Mouse (Mus musculus) thymus, postnatal 0 days (tissue): ENCODE results near the gene S100a9. TPM values are rescaled to one million over a fixed set of nuclear protein-coding genes. Genes with fewer than 3 reads are reported as not detected.
A peak's percentile ranks its signal among the peaks of the same experiment; 100 is the strongest.

ENCODE experiments used
- DNase-seq: peaks from one replicate; pipeline ENCODE4 v3.0.0-alpha.2; 2015; ENCODE audit warnings: low spot score
- polyA plus RNA-seq: library from polyadenylated mRNA; unstranded; fragments of >200 nt; fragmentation: Nextera tagmentation; extraction: Ambion mirVana; gene quantifications from 2 replicates; pipeline ENCODE4 v1.2.1, GENCODE M21; 2015

Gene S100a9
- polyA plus RNA-seq: 26.1 and 50.1 TPM in 2 replicates

- DNase-seq: no peak
Observed at GRCm38 (mm10) chr3:90695613-90696012, at the start of gene S100a9. Gene S100a9 (minus strand): TSS chr3:90695721.

- no peak for DNase-seq
Observed at GRCm38 (mm10) chr3:90726606-90727005, 31.1 kb upstream of the S100a9 start, which contains the start of gene Pglyrp4. Gene Pglyrp4 (plus strand): TSS chr3:90726906.

- peak; percentile 89 for DNase-seq
Observed at GRCm38 (mm10) chr3:90709591-90710460, 14.3 kb upstream of the S100a9 start.

GRCm38 (mm10) chr3:90708523-90709202 is 13.1 kb upstream of the S100a9 start:
- DNase-seq: no peak

GRCm38 (mm10) chr3:90702244-90702643 is 6.7 kb upstream of the S100a9 start:
- DNase-seq: no peak

- DNase-seq: no peak
Observed at GRCm38 (mm10) chr3:90693496-90693895, 2.0 kb downstream of the S100a9 start.

GRCm38 (mm10) chr3:90686835-90687234 is 8.7 kb downstream of the S100a9 start:
- DNase-seq: no peak

- DNase-seq: no peak
Observed at GRCm38 (mm10) chr3:90683929-90684328, 11.6 kb downstream of the S100a9 start.

GRCm38 (mm10) chr3:90678656-90679055 is 16.9 kb downstream of the S100a9 start:
- no peak for DNase-seq

GRCm38 (mm10) chr3:90668846-90669245 is 26.7 kb downstream of the S100a9 start, which contains the start of gene S100a8:
Gene S100a8 (plus strand): TSS chr3:90668978.
- DNase-seq: no peak

- no peak for DNase-seq
Observed at GRCm38 (mm10) chr3:90664219-90664618, 31.3 kb downstream of the S100a9 start.

- DNase-seq: no peak
Observed at GRCm38 (mm10) chr3:90659364-90660044, 36.0 kb downstream of the S100a9 start.

- peak; percentile 10 for DNase-seq
Observed at GRCm38 (mm10) chr3:90657405-90657804, 38.1 kb downstream of the S100a9 start.

- no peak for DNase-seq
Observed at GRCm38 (mm10) chr3:90653717-90654116, 41.8 kb downstream of the S100a9 start, which contains the start of gene S100a7a. Gene S100a7a (plus strand): TSS chr3:90654017.

GRCm38 (mm10) chr3:90652878-90653508 is 42.5 kb downstream of the S100a9 start:
- DNase-seq: peak; percentile 61

GRCm38 (mm10) chr3:90649832-90650231 is 45.7 kb downstream of the S100a9 start:
- no peak for DNase-seq

- no peak for DNase-seq
Observed at GRCm38 (mm10) chr3:90648981-90649380, 46.5 kb downstream of the S100a9 start.

- no peak for DNase-seq
Observed at GRCm38 (mm10) chr3:90647291-90647690, 48.2 kb downstream of the S100a9 start.

- peak; percentile 39 for DNase-seq
Observed at GRCm38 (mm10) chr3:90644220-90644619, 51.3 kb downstream of the S100a9 start.
